Mouse (Mus musculus) midbrain, postnatal 0 days (tissue): ENCODE measurements around the gene Spta1. TPM values are rescaled to one million over a fixed set of nuclear protein-coding genes. Genes with fewer than 3 reads are reported as not detected.

ENCODE experiments used
- ATAC-seq: fragments of 200-750 bp; cut with Nextera tagmentation; 2 replicates; pipeline ENCODE4 v1.8.0; 2017; ENCODE audit warnings: moderate number of reproducible peaks, mild to moderate bottlenecking, moderate TSS enrichment, moderate library complexity; ENCODE audit not compliant: low FRiP score
- DNase-seq: peaks from one replicate; pipeline ENCODE4 v3.0.0-alpha.2; 2015; ENCODE audit warnings: low spot score
- H3K27ac ChIP-seq: fragments of 300-500 bp; sonication (generic); 2 replicates; pipeline ENCODE4 v1.5.1; 2014; ENCODE audit warnings: low read depth, mild to moderate bottlenecking, low read length, mixed read lengths
- H3K27me3 ChIP-seq: fragments of 300-500 bp; sonication (generic); 2 replicates; pipeline ENCODE4 v1.6.1; 2014; ENCODE audit warnings: low read length, control low read depth, mixed read lengths; ENCODE audit not compliant: insufficient read depth
- H3K36me3 ChIP-seq: fragments of 300-500 bp; sonication (generic); 2 replicates; pipeline ENCODE4 v1.6.1; 2014; ENCODE audit warnings: low read length, control low read depth, mixed read lengths; ENCODE audit not compliant: insufficient read depth
- H3K4me1 ChIP-seq: fragments of 300-500 bp; sonication (generic); 2 replicates; pipeline ENCODE4 v1.6.1; 2014; ENCODE audit warnings: mild to moderate bottlenecking, control low read depth, antibody characterized with exemption, low read length, mixed read lengths; ENCODE audit not compliant: insufficient read depth
- H3K4me2 ChIP-seq: fragments of 300-500 bp; sonication (generic); 2 replicates; pipeline ENCODE4 v1.6.1; 2014; ENCODE audit warnings: low read depth, mild to moderate bottlenecking, low read length, mixed read lengths; ENCODE audit not compliant: poor library complexity, severe bottlenecking
- H3K4me3 ChIP-seq: fragments of 300-500 bp; sonication (generic); 2 replicates; pipeline ENCODE4 v1.5.1; 2014; ENCODE audit warnings: low read depth, mild to moderate bottlenecking, low read length, moderate library complexity
- H3K9ac ChIP-seq: fragments of 300-500 bp; sonication (generic); replicated peaks from 2 replicates; pipeline ENCODE4 v1.6.1; 2014; ENCODE audit warnings: mild to moderate bottlenecking, low read length, moderate library complexity, mixed read lengths; ENCODE audit not compliant: poor library complexity, severe bottlenecking
- H3K9me3 ChIP-seq: fragments of 300-500 bp; sonication (generic); 2 replicates; pipeline ENCODE4 v1.6.1; 2016; ENCODE audit warnings: low read length, control low read depth
- CTCF ChIP-seq: IDR thresholded peaks from 2 replicates; pipeline ENCODE4 v1.5.1; 2016; ENCODE audit warnings: antibody characterized with exemption, mild to moderate bottlenecking
- WGBS: fragments of 180-500 bp; shearing (Covaris S2); extraction: QIAGEN DNeasy Blood & Tissue Kit; methylation state at CpG from one replicate; pipeline ENCODE4 v1.1.7; 2014; 5-methylcytosine and 5-hydroxymethylcytosine counted together
- polyA plus RNA-seq: library from polyadenylated mRNA; unstranded; fragments of >200 nt; fragmentation: Nextera tagmentation; extraction: Ambion mirVana; gene quantifications from 2 replicates; pipeline ENCODE4 v1.2.1, GENCODE M21; 2015
- total RNA-seq: library from RNA; depleted of rRNA; stranded (reverse); fragments of >200 nt; gene quantifications from 2 replicates; pipeline ENCODE4 v1.2.3, GENCODE M21; 2014; rRNA removed

Spta1 gene
- total and polyA plus RNA-seq, 2 experiments from 2014 or later, result 0.04 to 0.16 TPM

- ATAC-seq (no peak), DNase-seq (no peak)
- Histone ChIP-seq H3K27me3 (no peaks in the 10 kb centered on the region), H3K36me3 (no peaks in the 10 kb centered on the region), H3K9ac (no peak overlapping the region), H3K4me3 (no peak overlapping the region), H3K4me2 (no peak overlapping the region), H3K4me1 (no peaks in the 10 kb centered on the region), H3K27ac (no peak overlapping the region), H3K9me3 (no peaks in the 10 kb centered on the region)
- TF ChIP-seq CTCF, result no peak
- 72% methylated on average over 4 of the region's 4 CpGs for WGBS
Measured at GRCm38 (mm10) chr1:174269162-174269561, 96.6 kb downstream of the Spta1 start.

- Histone ChIP-seq H3K4me3 (no peak overlapping the region), H3K9ac (no peak overlapping the region), H3K4me2 (no peak overlapping the region), H3K27me3 (no peaks in the 10 kb centered on the region), H3K9me3 (no peaks in the 10 kb centered on the region), H3K4me1 (no peaks in the 10 kb centered on the region), H3K27ac (no peak overlapping the region), H3K36me3 (no peaks in the 10 kb centered on the region)
- WGBS, result 85% methylated on average over 3 of the region's 3 CpGs
- DNase-seq, result no peak
- TF ChIP-seq CTCF, result no peak
- no peak for ATAC-seq
Measured at GRCm38 (mm10) chr1:174270643-174271042, 98.1 kb downstream of the Spta1 start.

Other genes with a start within 250 kb of the Spta1 start
- gene Mndal, start 230.3 kb upstream of the Spta1 start, total RNA-seq, result 0.19 and 0.27 TPM in 2 replicates
- gene Mndal, start 230.3 kb upstream of the Spta1 start, polyA plus RNA-seq, result 1.5 and 1.8 TPM in 2 replicates
- 0.99 and 1.5 TPM in 2 replicates for gene Ifi203, start 230.1 kb upstream of the Spta1 start, total RNA-seq
- gene Ifi203, start 230.1 kb upstream of the Spta1 start, polyA plus RNA-seq, result 0.31 and 1.4 TPM in 2 replicates
- gene Ifi202b, start 190.0 kb upstream of the Spta1 start, total RNA-seq, result not detected in 2 replicates
- not detected in 2 replicates for gene Ifi202b, start 190.0 kb upstream of the Spta1 start, polyA plus RNA-seq
- 0.11 TPM in 1 of 2 replicates, not detected in the other for gene Ifi205, start 141.0 kb upstream of the Spta1 start, total RNA-seq
- not detected in 2 replicates for gene Ifi205, start 141.0 kb upstream of the Spta1 start, polyA plus RNA-seq
- not detected in 2 replicates for gene Olfr433, start 132.1 kb upstream of the Spta1 start, total RNA-seq
- not detected in 2 replicates for gene Olfr433, start 132.1 kb upstream of the Spta1 start, polyA plus RNA-seq
- not detected in 2 replicates for gene Olfr432, start 123.6 kb upstream of the Spta1 start, total RNA-seq
- gene Olfr432, start 123.6 kb upstream of the Spta1 start, polyA plus RNA-seq, result not detected in 2 replicates
- not detected in 2 replicates for gene Olfr430, start 106.2 kb upstream of the Spta1 start, total RNA-seq
- not detected in 2 replicates for gene Olfr430, start 106.2 kb upstream of the Spta1 start, polyA plus RNA-seq
- not detected in 2 replicates for gene Olfr429, start 88.4 kb upstream of the Spta1 start, total RNA-seq
- 0.10 TPM in 1 of 2 replicates, not detected in the other for gene Olfr429, start 88.4 kb upstream of the Spta1 start, polyA plus RNA-seq
- not detected in 2 replicates for gene Olfr427, start 75.9 kb upstream of the Spta1 start, total RNA-seq
- not detected in 2 replicates for gene Olfr427, start 75.9 kb upstream of the Spta1 start, polyA plus RNA-seq
- not detected in 2 replicates for gene Olfr231, start 51.6 kb upstream of the Spta1 start, total RNA-seq
- not detected in 2 replicates for gene Olfr231, start 51.6 kb upstream of the Spta1 start, polyA plus RNA-seq
- gene Olfr424, start 41.3 kb upstream of the Spta1 start, total RNA-seq, result not detected in 2 replicates
- gene Olfr424, start 41.3 kb upstream of the Spta1 start, polyA plus RNA-seq, result not detected in 2 replicates
- gene Olfr420, start 17.1 kb upstream of the Spta1 start, total RNA-seq, result not detected in 2 replicates
- not detected in 2 replicates for gene Olfr420, start 17.1 kb upstream of the Spta1 start, polyA plus RNA-seq
- gene Olfr419, start 79.3 kb downstream of the Spta1 start, total RNA-seq, result not detected in 2 replicates
- not detected in 2 replicates for gene Olfr419, start 79.3 kb downstream of the Spta1 start, polyA plus RNA-seq
- not detected in 2 replicates for gene Mptx1, start 157.7 kb downstream of the Spta1 start, total RNA-seq
- gene Mptx1, start 157.7 kb downstream of the Spta1 start, polyA plus RNA-seq, result not detected in 2 replicates
- gene Olfr417, start 192.3 kb downstream of the Spta1 start, total RNA-seq, result not detected in 2 replicates
- gene Olfr417, start 192.3 kb downstream of the Spta1 start, polyA plus RNA-seq, result not detected in 2 replicates
- gene Olfr248, start 218.3 kb downstream of the Spta1 start, total RNA-seq, result not detected in 2 replicates
- gene Olfr248, start 218.3 kb downstream of the Spta1 start, polyA plus RNA-seq, result not detected in 2 replicates